Mouse (Mus musculus) spleen, postnatal 4 days (tissue): Measurements from ENCODE around the gene Hip1r.
A peak's percentile ranks its signal among the peaks of the same experiment; 100 is the strongest.

ENCODE experiments used
- DNase-seq, 2 experiments: peaks; one replicate each; pipeline ENCODE4 v3.0.0; 2022; ENCODE audit warnings: low spot score in 2 of 2

The Hip1r gene

DNA sequence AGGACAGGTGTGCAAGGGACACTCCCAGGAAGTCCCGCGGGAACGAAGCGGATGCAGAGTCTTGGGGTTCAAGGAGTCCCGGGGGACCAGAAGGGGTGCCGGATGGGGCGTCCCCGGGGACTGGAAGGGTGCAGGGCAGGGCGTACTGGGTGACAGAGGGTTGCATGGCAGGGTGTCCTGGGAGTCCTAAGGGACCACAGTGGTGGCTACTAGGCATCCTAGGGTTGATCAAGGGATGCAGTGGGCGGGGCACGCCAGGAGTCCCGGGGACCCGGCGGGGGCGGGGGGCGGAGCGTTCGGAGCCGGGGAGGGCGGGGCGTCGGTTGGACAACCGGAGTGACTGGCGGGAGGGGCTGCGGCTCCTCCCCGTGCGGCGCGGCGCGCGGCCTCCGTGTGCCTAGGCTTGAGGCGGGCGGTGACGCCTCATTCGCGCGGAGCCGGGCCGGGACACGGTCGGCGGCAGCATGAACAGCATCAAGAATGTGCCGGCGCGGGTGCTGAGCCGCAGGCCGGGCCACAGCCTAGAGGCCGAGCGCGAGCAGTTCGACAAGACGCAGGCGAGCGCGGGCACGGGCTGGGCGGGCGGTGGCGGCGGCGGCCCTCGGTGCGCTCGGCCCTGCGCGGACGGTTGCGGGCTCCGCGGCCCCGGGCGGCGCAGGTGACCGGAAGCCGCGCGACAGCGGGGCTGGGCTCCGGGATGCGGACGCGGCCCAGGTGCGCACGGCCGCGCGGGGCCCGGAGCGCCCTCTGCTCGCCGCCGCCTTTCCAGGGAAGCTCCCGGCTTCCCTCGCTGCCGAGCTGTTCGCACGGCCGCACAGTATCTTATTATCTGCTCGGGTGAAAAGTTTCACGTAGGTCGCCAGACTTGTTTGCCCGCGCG lies at the start of gene Hip1r:
TSS of gene Hip1r (plus strand) at position 330 of the 880 bp plus-strand sequence.
- DNase-seq, result peak; percentile 85 to 92

DNA sequence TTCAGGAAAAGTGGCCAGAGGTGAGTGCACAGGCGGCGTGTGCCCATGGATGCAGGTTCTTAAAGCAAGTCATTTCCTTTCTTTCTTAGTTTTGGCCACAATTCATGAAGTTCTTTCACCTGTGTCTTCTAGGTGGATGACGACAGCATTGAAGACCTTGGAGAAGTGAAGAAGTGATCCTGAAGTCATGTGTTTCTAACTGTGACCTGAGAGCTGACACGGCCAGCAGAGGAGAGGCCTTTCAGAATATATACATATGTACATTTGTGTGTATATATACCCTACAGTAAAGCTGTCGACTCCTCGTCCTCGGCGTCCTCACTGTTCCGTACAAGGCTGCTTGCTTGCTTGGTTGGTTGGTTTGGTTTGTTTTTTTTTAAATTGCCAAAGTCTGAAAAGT lies 46.3 kb upstream of the Hip1r start, which contains the start of gene Gm43518:
TSS of gene Gm43518 (plus strand) at position 301 of the 400 bp plus-strand sequence.
- DNase-seq, result no peak

DNA sequence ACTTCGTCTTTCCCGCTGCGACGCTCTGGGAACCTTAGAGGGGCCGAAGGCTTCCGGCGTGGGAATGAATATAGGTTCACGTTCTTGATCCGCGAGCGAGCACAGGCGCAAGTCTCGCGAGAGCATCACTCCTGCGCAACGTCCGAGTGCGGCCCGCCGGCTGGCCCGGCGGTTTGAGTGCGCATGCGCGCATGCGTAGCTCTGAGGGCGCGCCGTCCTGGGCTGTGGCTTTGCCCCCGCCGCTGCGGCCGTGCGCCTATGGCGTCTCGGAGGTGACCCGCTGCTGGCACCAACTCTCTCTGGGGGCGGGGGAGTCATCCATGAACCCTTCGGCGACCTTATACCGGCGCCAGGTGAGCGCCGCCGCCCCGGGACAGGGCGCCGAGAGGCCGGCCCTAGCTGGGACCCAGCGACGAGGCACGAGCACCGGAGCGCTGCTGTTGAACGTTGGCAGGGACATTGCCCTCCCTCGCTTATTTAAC lies 42.9 kb upstream of the Hip1r start, which contains the start of gene Ccdc62:
TSS of gene Ccdc62 (plus strand) at position 172 of the 482 bp plus-strand sequence.
- DNase-seq, result peak; percentile 94 to 98

DNA sequence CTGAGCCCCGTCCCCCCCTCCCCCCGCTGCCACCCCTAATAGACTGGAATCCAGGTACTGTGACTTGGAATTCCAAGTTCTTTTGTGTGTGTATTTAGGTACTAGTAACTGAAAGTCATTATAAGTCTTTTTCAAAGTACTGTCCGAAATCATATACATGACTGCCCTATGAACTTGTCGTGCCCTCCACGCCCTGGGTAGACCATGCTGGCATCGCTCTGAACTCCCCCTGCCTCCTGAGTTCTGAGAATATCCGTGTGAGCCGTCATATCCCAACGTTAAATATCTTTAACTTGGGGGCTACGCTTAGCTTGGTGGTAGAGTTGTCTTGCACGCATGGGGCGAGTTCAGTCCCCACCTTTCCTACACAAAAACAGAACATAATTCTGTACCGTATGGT lies 42.3 kb upstream of the Hip1r start:
- DNase-seq, result no peak

DNA sequence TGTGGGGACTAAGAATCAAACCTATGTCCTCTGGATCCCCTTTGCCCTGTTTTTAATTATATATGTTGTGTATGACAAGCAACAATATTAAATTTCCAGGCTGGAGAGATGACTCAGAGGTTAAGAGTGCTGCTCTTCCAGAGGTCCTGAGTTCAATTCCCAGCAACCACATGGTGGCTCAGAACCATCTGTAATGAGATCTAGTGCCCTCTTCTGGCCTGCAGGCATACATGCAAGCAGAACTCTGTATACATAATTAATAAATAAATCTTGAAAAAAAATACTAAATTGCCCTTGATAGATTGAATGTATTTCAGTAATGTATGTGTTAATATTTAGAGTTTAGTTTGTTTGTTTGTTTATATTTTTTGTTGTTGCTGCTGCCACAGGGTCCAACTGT lies 40.5 kb upstream of the Hip1r start:
- DNase-seq, result no peak

DNA sequence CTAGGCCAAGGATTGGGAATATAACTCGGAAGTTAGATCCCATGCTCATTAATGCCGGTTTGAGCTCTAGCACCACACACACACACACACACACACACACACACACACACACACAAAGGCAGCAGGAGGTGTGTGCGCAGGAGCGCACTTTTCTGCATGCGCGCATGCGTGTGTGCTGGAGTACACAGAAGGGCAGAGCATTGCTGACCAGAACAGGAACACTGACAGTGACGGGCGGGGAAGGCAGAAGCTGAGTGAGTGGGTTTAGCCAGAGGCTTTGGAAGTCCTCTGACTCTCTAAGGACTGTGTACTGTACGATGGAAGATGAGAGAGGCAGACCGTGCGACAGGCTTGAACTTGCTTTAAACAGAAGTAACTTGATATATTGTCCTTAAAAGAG lies 39.9 kb upstream of the Hip1r start:
- no peak for DNase-seq

DNA sequence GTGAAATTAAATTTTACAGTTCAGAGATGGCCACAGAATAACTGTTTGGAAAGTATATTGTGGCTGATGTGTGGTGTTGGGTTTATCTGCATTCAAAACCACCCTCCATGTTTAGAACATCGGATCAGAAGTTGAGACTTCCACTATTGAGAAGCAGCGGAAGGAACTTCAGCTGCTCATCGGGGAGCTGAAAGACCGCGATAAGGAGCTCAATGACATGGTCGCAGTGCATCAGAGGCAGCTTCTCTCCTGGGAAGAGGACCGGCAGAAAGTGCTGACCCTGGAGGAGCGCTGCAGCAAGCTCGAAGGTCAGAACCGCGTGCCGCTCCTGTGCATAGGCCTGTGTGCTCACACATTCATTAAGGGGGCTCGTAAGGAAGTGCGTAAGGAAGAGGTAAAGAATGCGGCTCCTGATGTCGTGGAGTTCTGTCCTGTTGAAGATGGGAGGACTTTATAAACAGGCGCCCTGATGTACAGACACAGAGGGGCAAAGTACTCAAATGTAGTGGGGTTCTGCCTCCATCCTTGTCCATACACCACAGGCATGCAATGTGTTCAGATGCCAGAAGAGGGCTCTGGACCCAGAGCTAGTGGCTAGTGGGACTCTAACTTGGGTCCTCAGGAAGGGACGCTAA lies 39.4 kb upstream of the Hip1r start:
- DNase-seq, result peak; percentile 31 to 61

DNA sequence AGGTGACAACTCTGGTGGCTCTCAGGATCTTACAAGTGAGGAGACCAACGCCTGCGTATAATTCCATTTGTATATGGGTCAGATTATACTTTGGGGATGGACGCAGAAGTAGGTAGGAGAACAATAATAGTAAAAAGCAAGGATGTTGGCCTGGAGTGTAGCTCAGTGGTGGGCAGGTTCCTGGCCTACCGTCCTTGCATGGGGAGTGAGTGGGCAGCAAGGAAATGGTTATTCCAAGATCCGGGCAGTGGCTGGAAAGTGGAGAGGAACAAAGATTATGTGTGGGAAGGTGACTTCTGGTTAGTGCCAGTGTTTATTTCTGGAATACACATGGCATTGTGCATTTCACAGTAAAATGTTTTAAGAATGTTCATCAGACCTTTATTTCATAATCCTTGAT lies 37.5 kb upstream of the Hip1r start:
- no peak for DNase-seq

DNA sequence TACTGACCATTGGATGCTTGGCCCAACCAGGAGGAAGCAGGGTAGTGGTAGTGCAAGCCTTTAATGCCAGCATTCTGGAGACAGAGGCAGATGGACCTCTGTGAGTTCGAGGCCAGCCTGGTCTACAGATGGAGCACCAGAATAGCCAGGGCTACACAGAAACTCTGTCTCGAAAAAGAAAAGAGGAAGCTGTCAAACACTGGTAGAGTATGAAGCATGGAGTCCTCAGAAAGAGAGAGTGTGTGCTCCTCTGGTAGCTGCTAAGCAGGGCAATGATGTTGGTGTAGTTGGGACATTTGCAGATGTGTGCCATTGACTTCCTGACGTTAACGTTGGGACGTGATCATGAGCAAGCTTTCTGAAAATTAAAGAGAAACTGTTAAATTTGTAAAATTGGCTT lies 34.9 kb upstream of the Hip1r start:
- no peak for DNase-seq

DNA sequence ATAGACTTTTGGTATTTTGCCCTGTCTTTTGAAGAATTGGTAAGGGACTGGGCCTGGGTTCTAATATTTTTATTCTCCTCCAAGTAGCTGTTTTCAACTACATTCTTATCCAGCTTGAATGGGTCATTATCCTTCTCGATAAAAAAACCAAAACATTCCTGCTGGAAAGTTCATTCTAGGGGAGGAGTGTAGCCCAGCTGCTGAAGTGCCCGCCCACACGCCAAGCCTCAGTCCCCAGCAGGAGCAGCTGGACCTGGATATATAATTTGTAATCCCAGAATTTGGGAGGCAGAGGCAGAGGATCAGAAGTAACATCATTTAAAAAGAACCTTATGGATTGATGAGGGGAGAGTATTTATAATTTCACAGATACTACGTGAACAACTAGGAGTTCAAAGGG lies 26.9 kb upstream of the Hip1r start:
- no peak for DNase-seq

DNA sequence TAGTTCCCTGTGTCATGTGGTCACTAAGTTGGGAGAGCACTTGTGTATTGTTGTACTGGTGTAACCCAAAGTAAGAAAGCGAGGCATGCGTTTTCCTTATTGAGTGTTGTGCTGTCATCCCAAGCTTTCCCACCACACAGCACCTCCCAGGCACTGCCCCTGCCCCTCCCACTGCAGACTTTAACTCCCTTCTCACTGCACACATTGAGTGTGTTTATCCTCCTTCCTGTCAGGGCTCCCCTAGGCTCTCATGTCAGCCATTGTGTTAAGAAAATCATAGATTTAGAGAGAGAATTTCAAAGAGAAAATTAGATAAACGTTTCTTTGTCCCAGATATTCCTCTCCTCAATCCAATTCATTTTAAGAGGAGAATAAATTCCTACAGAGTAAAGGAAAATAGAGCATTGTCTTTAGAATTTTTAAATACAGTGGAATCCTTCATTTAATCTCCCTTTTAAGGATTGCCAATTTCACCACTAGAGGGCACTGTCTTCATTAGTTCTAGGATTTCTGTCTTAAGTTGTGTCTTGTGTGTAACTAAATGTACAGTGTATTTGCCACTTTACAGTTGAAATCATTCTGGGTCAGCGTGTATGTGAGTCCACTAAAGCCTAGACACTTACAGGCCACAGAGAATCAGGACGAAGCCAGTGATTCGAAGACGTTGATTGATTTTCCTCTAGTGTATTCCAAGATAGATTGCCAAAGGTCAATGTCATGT lies 26.2 kb upstream of the Hip1r start:
- no peak for DNase-seq

DNA sequence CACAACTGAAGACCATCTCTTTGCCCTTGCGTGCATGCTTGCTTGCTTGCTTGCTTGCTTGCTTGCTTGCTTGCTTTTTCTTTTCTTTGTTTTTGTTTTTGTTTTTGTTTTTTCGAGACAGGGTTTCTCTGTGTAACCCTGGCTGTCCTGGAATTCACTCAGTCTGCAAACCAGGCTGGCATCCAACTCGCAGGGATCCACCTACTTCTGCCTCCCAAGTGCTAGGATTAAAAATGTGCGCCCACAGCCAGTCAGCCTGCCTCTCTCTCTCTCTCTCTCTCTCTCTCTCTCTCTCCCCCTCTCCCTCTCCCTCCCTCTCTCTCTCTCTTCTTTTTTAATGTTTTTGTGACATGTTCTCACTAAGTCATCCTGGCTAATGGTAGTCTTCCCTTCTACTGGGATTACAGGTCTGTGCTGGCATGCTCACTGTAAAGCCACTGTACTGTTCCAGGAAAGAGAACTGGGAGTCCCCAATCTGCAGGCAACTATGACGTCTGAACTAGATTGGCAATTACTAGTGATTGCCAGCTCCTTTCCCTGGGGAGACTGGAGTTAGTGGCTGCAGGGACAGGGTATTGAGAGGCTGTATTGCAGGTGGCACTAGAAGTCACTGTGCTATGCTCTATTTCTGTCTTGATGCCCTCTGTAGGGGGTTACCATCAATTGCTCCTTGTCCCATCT lies 20.9 kb upstream of the Hip1r start:
- no peak for DNase-seq

DNA sequence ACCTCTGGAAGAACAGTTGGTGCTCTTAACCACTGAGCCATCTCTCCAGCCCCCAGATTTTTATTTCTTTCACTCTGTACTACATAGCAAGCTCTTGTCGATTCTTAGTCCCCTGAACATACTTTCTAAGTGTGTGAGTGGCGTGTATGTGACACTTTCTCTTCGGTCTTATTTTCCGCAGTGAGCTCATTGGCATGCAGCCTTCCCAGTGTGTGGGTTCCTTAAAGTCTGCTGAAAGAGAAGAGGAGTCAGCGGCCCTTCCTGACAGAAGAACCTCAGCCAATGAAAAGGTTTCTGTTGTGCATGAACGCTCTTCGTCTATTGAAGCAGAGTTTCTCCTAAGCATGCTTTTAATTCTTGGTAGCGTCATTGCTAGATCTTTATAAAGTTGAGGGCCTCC lies 16.2 kb upstream of the Hip1r start:
- no peak for DNase-seq

DNA sequence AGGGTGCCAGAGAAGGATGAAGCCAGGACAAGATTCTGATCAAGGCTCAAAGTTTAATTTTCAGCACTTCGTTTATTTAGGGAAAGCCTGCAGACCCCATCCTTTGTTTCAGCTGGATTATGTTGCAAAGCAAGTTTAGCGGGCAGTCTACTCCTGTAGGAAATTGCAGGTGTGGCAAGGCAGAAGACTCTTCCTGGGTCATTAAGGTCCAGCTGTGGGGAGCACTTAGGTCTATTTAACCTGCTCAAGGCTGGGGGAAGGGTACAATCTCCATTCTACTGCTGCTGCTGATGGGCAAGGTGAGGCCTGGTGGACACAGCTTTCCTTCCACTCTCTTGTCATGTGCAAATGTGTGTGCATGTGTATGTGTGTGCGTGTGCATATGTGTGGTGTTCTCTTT lies 14.4 kb upstream of the Hip1r start:
- DNase-seq, result no peak

DNA sequence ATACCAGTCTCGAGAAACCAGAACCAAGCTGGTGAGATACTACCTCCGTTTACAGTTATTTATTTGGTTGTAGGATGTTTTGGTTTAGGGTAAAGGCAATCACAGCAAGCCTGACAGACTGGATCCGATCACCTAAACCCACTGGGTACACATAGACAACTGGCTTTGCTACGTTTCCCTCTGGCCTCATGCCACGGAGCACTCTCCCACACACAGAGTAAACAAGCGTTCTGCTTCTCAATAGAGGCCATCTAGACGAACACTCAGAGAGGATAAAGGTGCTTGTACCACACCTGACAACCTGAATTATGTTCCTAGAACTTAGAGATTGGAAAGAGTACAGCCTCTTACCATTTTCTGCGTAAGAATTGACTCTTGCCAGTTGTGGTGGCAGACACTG lies 13.3 kb upstream of the Hip1r start:
- no peak for DNase-seq

DNA sequence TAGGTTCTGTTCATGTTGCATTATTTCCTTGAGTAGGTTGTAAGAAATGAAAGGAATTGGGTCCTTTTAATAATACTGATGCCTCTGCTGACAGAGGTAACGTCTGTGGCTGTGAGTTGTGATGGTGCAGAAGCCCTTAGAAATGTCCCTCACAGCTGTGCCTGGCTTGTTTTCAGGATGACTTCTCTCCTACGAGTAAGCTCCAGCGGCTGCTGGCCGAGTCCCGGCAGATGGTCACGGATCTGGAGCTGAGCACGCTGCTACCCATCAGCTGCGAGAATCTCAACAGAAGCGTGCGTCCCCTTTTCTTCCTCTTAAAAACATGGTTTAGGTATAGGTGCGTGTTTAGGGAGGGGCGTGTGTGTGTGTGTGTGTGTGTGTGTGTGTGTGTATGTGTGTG lies 12.4 kb upstream of the Hip1r start:
- no peak for DNase-seq

DNA sequence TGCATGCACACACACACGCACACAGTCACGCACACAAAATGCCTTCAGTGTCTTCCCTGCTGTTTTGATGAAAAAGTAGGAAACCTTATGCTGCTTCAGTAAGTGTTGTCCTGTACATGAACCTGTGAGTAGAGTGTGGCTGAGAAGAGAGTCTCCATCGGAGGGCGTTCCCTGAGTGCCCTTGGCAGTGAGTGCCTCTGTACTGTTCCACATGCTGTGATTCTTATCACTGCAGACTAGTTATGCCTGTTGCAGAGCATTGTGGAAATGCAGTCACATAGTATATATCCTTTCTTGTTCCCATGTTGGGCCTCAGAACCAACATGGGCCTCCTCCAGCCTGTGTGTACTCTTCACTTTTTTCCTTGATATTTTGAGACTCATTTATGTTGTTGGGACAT lies 9.2 kb upstream of the Hip1r start:
- DNase-seq, result no peak

DNA sequence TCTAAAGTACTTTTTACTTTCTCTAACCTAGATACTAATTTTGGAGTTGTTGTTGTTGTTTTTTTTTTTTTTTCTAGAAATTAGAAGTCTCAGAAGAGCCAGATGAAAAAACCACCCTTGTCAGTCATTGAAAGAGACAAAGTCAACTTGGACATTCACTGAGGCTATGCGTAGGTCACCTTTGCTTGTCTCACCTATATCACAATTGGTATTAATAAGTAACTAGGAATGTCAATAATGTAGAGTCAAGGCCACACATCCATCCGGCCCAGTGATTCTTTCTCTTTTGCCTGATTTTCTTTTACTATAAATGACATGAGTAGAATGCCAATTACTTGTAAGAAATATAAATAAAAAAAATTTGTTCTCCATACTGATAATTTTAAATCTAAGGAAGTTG lies 6.7 kb upstream of the Hip1r start:
- DNase-seq, result no peak

DNA sequence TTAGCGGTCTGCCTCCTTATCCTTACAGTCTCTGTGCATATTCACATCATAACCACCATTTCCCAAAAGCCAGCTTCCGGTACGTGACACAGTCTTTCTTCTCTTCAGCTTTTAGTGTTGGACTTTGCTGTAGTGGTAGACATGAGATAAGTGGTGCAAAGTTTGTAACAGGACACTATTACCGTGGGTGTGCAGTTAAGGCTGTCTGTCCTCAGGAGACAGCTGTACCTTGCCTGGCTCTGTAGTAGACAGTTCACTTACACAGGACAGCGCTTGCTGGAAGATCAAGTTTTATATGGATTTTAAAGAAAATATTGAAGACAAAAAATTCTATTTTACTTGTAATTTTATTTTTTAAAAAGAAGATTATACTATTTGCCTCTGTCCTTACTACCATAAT lies 5.0 kb upstream of the Hip1r start:
- DNase-seq, result no peak

DNA sequence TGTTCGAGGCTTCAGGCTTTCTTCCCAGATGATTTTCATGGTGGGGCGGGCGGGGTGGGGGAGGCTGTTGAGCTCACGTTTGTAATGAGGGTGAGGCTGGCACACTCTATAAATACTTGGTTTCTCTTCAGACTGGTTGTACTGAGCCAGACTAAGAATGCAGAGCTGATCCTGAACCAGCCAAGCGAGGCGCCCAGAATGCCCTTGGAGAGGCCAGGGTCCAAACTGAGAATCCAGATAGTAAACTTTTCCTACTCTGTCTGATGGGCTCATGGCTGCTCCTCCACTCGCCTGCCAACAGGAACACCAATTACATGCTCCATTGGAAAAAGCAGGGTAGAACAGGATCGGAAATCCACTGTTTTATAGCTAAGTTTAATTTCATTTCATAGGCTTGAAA lies 4.2 kb upstream of the Hip1r start:
- DNase-seq, result no peak

DNA sequence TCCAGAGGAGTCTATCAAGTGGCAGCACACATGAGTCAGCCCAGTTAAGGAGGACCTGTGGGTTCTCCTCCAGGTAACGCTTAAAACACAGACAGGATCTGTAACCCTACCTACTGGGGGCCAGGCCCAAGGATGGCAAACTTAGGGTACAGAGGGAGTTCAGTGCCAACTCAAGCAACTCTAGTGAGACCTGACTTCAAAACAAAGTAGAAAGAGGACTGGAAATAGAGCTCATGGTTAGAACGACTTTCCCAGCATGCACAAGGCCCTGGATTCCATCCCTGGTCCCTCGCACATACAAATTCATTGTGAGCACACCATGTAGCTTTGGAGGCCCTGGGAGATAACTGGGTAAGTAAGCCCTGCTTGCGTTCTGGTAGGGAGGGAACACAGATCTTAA lies 2.9 kb upstream of the Hip1r start:
- peak in 1 of 2 experiments; percentile 53 for DNase-seq

DNA sequence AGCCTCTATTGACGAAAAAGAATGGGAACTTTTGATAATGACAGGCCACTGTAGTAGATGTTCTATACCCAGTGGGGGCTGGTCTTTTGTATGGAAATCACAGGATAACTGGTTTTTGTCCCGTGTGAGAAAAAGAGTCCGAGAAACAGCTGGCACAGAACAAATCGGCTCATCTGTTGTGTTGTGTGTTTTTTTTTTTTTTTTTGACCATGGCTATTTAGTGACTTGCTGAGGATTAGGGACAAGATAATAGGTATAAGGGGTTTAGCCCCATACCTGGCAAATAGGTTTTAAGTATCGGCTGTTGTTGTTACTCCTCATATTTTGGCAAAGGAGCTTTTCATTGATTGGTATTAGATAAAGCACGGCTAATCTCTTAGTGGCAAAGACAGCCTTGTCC lies 975 bp upstream of the Hip1r start:
- no peak for DNase-seq
